Mouse (Mus musculus) heart, embryonic 11.5 days (tissue): ENCODE data around the gene Spocd1. TPM values are rescaled to one million over a fixed set of nuclear protein-coding genes. Genes with fewer than 3 reads are reported as not detected.
A peak's percentile ranks its signal among the peaks of the same experiment; 100 is the strongest.

ENCODE experiments used
- ATAC-seq: fragments of 200-750 bp; cut with Nextera tagmentation; replicated peaks from 2 replicates; pipeline ENCODE4 v1.8.0; 2017; ENCODE audit warnings: moderate library complexity; ENCODE audit not compliant: insufficient number of reproducible peaks, low FRiP score, low TSS enrichment
- H3K27ac ChIP-seq: fragments of 300-500 bp; sonication (generic); 2 replicates; pipeline ENCODE4 v1.5.1; 2014; ENCODE audit warnings: mild to moderate bottlenecking, low read depth, low read length
- H3K27me3 ChIP-seq: fragments of 300-500 bp; sonication (generic); 2 replicates; pipeline ENCODE4 v1.6.1; 2014; ENCODE audit warnings: mild to moderate bottlenecking, low read length, mixed read lengths; ENCODE audit not compliant: control insufficient read depth, insufficient read depth
- H3K36me3 ChIP-seq: fragments of 300-500 bp; sonication (generic); 2 replicates; pipeline ENCODE4 v1.6.1; 2014; ENCODE audit warnings: mild to moderate bottlenecking, low read length, moderate library complexity, mixed read lengths; ENCODE audit not compliant: control insufficient read depth, insufficient read depth
- H3K4me1 ChIP-seq: fragments of 300-500 bp; sonication (generic); 2 replicates; pipeline ENCODE4 v1.6.1; 2014; ENCODE audit warnings: low read length; ENCODE audit not compliant: control insufficient read depth, insufficient read depth
- H3K4me2 ChIP-seq: fragments of 300-500 bp; sonication (generic); 2 replicates; pipeline ENCODE4 v1.6.1; 2014; ENCODE audit warnings: mild to moderate bottlenecking, moderate library complexity
- H3K4me3 ChIP-seq: fragments of 300-500 bp; sonication (generic); 2 replicates; pipeline ENCODE4 v1.5.1; 2014; ENCODE audit warnings: low read depth, low read length
- H3K9ac ChIP-seq: fragments of 300-500 bp; sonication (generic); 2 replicates; pipeline ENCODE4 v1.6.1; 2014; ENCODE audit warnings: mild to moderate bottlenecking, low read depth, low read length, moderate library complexity
- H3K9me3 ChIP-seq: fragments of 300-500 bp; sonication (generic); replicated peaks from 2 replicates; pipeline ENCODE4 v1.6.1; 2016; ENCODE audit warnings: low read length; ENCODE audit not compliant: control insufficient read depth
- WGBS: fragments of 180-500 bp; shearing (Covaris S2); extraction: QIAGEN DNeasy Blood & Tissue Kit; methylation state at CpG from one replicate; pipeline ENCODE4 v1.1.7; 2014; ENCODE audit not compliant: insufficient replicate concordance; 5-methylcytosine and 5-hydroxymethylcytosine counted together
- polyA plus RNA-seq: library from polyadenylated mRNA; unstranded; fragments of >200 nt; fragmentation: Nextera tagmentation; extraction: Ambion mirVana; gene quantifications from 2 replicates; pipeline ENCODE4 v1.2.1, GENCODE M21; 2014

The Spocd1 gene
- polyA plus RNA-seq: 0.34 and 0.38 TPM in 2 replicates

DNA sequence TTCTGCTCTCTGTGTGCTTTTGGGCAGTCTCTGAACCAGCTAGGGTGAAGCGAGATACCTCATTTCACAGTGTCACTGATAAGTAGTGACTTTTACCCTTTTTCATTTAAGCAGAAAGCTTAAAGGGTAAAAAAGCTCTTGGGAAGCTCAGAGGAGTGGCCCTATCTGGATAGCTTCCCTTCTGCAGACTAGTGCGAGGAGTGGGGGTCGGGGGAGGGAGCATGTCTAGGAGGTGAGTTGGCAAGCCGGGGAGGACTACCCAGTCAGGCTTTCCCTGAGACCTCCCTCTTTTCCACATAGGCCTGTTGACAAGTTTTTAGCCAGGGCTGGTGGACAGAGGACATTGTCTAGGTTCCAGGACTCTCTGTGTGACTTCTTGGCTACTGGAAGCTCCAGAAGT lies at the start of gene Spocd1:
Spocd1 (plus strand) TSS at position 301 of the 400 bp plus-strand sequence.
- Histone ChIP-seq H3K27ac (peak within 1 kb of the TSS; percentile 46; the same call in 1 of the 2 replicates), H3K36me3 (no peaks in the 10 kb centered on the region), H3K4me3 (peak within 1 kb of the TSS; percentile 18; the same call in 1 of the 2 replicates), H3K9me3 (peaks cover 3% of the 10 kb centered on the region; the same call in 1 of the 2 replicates), H3K4me2 (peak within 1 kb of the TSS; percentile 48), H3K27me3 (no peaks in the 10 kb centered on the region), H3K4me1 (peaks cover 24% of the 10 kb centered on the region), H3K9ac (peak within 1 kb of the TSS; percentile 3; the same call in 1 of the 2 replicates)
- WGBS: 18% methylated on average over 4 of the region's 4 CpGs
- ATAC-seq: no peak

DNA sequence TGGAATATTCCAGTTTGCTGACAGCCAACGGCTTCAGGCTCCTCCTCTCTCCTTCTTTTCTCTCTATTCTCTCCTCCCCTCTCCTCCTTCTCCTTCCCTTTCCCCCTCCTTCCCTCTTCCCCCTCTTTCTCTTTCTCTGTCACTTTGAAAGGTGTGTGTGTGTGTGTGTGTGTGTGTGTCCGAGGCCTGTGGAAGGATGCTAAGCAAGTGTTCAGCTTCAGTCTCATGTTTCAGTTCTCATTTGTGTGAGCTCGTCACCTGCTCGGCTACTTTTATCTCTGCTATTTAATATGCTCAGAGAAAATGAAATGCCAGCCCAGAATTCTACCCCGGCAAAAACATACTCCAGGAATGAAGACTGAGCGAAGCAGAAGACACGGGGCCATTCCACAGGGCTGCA lies 48.4 kb upstream of the Spocd1 start:
- Histone ChIP-seq H3K27ac (no peak overlapping the region), H3K9me3 (no peaks in the 10 kb centered on the region), H3K36me3 (no peaks in the 10 kb centered on the region), H3K4me2 (no peak overlapping the region), H3K27me3 (no peaks in the 10 kb centered on the region), H3K9ac (no peak overlapping the region), H3K4me3 (no peak overlapping the region), H3K4me1 (peaks cover 20% of the 10 kb centered on the region)
- 67% methylated on average over 7 of the region's 7 CpGs for WGBS
- ATAC-seq: no peak

DNA sequence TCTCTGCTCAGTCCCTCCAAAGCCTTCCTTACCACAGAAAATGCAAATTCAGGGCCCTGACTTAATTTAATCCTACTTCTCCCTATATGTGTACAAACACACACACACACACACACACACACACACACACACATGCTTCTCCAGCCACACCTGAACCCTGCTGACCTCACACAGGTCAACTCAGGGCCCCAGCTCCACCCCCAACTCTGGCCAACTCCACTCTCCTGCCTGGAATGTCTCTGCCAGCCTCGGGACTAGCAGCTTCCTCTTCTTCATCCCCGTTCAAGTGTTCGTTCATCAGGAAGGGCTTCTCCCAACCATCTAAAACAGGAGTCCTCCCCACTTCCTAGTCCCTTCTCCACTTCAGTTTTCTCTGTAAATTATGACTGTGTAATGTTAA lies 47.4 kb upstream of the Spocd1 start:
- Histone ChIP-seq H3K9ac (0 out of 2 replicates have a peak overlapping the region, but pooled peaks have one; percentile 1), H3K9me3 (no peaks in the 10 kb centered on the region), H3K4me2 (no peak overlapping the region), H3K4me1 (peaks cover 19% of the 10 kb centered on the region), H3K27me3 (no peaks in the 10 kb centered on the region), H3K4me3 (no peak overlapping the region), H3K27ac (peak overlapping the region; percentile 50; the same call in 1 of the 2 replicates), H3K36me3 (no peaks in the 10 kb centered on the region)
- no peak for ATAC-seq
- 8% methylated on average over 3 of the region's 3 CpGs for WGBS

DNA sequence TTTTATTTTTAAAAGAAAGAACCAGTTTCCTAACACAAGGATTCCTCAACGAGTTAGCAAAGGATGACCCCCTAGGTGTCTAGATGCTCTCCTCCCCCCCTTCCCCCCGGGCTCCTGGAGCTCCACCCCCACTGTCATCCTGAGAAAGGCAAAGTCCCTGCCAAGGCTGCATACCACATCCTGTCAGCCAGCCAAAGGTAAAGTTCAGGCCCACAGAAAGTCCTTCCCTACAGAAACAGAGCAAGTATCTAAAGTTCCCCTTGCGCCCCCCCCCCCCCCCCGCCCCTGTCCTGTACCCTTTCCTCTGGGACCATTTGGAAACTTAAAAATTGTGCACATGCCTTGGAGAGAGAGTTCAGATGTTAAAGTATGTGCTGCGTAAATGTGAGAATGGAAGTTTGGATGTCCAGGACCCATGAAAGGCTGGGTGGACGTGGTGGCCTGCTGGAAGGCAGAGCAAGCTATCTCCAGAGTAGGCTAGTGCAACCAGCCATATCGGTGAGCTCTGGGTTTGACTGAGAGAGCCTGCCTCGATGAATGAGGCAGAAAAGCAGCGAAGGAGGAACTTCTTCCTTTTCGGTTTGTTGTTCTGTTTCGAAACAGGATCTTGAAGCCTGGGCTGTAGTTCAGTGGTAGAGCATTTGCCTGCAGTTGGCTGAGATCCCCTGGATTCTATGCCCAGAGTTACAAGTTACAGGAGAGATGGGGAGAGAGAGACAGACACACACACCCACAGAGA lies 46.3 kb upstream of the Spocd1 start:
- H3K4me3 ChIP-seq: no peak overlapping the region
- H3K27ac ChIP-seq: peak overlapping the region; percentile 54
- peak overlapping the region; percentile 24; the same call in 1 of the 2 replicates for H3K4me2 ChIP-seq
- no peaks in the 10 kb centered on the region for H3K27me3 ChIP-seq
- peaks cover 11% of the 10 kb centered on the region for H3K4me1 ChIP-seq
- H3K9ac ChIP-seq: peak overlapping the region; percentile 63; the same call in 1 of the 2 replicates
- H3K9me3 ChIP-seq: no peaks in the 10 kb centered on the region
- WGBS: 33% methylated on average over 11 of the region's 11 CpGs
- H3K36me3 ChIP-seq: no peaks in the 10 kb centered on the region
- no peak for ATAC-seq

DNA sequence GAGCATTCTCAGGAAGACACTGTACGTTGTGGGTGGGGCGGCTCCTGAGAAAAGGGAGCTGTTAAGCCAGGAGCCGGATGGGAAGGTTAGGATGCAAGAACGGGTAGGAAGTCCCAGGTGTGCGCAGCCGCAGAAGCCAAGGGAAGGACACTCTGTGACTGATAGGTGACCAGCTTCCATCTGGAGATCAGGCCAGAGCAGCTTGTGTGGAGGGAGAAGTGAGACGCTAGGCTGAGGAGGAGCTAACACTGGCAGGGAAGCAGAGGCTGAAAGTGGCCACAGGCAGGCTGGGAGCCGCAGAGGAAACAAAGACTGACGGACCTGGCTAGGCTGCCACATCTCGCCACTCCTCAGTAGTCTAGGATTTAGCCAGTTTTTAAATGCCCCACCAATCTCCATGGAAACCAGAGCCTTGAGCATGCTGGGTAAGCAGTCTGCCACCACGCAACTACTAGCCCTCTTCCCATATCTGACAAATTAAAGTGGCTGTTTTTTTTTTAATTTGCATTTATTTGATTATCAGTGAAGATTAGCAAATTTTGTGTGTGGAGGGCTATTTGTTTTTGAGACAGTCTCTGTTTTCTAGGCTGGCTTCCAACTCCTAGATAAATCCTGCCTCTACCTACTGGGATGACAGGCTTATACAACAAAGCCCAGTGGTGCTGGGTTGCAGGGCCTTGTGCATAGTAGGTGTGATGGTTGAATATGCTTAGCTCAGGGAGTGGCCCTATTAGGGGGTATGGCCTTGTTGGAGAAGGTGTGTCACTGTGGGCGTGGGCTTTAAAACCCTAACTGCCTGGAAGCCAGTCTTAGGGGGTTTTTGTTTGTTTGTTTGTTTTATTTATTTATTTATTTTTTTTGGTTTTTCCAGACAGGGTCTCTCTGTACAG lies 44.8 kb upstream of the Spocd1 start:
- H3K36me3 ChIP-seq: no peaks in the 10 kb centered on the region
- no peak overlapping the region for H3K4me3 ChIP-seq
- H3K9ac ChIP-seq: no peak overlapping the region
- H3K27ac ChIP-seq: no peak overlapping the region
- ATAC-seq: no peak
- no peaks in the 10 kb centered on the region for H3K27me3 ChIP-seq
- peaks cover 7% of the 10 kb centered on the region for H3K4me1 ChIP-seq
- H3K4me2 ChIP-seq: no peak overlapping the region
- WGBS: 72% methylated on average over 12 of the region's 12 CpGs
- no peaks in the 10 kb centered on the region for H3K9me3 ChIP-seq

DNA sequence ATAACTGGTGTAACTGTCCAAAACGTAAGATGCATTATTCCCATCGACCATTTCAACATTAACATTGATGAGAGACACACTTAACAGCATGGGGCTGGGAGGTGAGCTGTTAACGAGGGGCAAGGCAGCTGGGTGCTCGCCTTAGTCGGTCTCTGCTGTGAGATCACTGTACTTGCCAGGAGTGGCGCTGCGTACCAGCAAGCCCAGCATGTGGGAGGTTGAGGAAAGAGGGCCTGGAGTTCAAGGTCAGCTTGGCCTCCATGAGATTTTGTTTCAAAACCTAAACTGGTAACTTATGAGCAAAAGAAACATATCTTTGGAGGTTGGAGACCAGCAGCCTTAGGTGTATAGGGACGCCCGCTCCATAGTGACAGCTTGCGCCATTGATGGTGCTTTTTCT lies 39.4 kb upstream of the Spocd1 start:
- H3K4me2 ChIP-seq: no peak overlapping the region
- 73% methylated on average over 10 of the region's 10 CpGs for WGBS

DNA sequence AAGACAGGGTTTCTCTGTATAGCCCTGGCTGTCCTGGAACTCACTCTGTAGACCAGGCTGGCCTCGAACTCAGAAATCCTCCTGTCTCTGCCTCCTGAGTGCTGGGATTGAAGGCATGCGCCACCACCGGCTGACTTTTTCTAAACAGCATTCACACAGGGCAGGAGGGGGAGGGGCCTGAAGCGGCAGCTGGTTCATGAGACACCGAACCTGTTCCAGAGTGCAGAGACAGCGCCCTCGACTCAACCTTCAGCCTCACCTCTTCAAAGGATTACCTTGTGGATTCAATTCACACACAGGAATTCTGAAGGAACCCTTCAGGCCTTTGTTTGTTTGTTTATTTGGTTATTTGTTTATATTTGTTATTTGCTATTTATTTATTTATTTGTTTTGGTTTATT lies 39.0 kb upstream of the Spocd1 start:
- 77% methylated on average over 7 of the region's 7 CpGs for WGBS
- Histone ChIP-seq H3K27me3 (no peaks in the 10 kb centered on the region), H3K27ac (no peak overlapping the region), H3K4me2 (no peak overlapping the region), H3K4me3 (no peak overlapping the region), H3K36me3 (no peaks in the 10 kb centered on the region), H3K9me3 (no peaks in the 10 kb centered on the region), H3K4me1 (no peaks in the 10 kb centered on the region), H3K9ac (no peak overlapping the region)
- no peak for ATAC-seq

More for the DNA sequence above, 39.4 kb upstream of the Spocd1 start:
- Histone ChIP-seq H3K4me3 (no peak overlapping the region), H3K4me1 (no peaks in the 10 kb centered on the region), H3K9ac (no peak overlapping the region), H3K27ac (no peak overlapping the region), H3K36me3 (no peaks in the 10 kb centered on the region), H3K9me3 (no peaks in the 10 kb centered on the region), H3K27me3 (no peaks in the 10 kb centered on the region)
- no peak for ATAC-seq

DNA sequence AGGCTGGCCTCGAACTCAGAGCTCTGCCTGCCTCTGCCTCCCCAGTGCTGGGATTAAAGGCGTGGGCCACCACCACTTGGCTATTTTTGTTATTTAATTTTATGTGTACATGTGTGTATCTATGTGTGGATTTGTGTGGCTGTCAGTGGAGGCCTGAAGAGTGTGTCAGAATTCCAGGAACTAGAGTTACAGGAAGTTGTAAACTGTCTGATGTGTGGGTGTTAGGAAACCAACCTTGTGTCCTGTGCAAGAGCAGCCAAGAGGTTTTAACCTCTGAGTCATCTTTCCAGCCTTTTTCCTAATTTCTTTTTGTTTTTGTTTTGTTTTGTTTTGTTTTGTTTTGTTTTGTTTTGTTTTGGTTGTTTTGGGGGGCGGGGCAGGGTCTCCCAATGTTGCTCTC lies 34.2 kb upstream of the Spocd1 start:
- Histone ChIP-seq H3K9me3 (no peaks in the 10 kb centered on the region), H3K4me1 (no peaks in the 10 kb centered on the region), H3K27ac (no peak overlapping the region), H3K27me3 (no peaks in the 10 kb centered on the region), H3K4me3 (no peak overlapping the region), H3K36me3 (no peaks in the 10 kb centered on the region), H3K4me2 (no peak overlapping the region), H3K9ac (no peak overlapping the region)
- ATAC-seq: no peak
- 91% methylated on average over 3 of the region's 3 CpGs for WGBS
